Mouse (Mus musculus) lung, postnatal 0 days (tissue): Measurements from ENCODE around the gene C4b. TPM values are rescaled to one million over a fixed set of nuclear protein-coding genes. Genes with fewer than 3 reads are reported as not detected.
A peak's percentile ranks its signal among the peaks of the same experiment; 100 is the strongest.
"Not testable (repeated sequence)": the region's sequence is repeated elsewhere in the genome, so short reads cannot be mapped to it uniquely, and the experiment has no call there.

Source experiments
- ATAC-seq: fragments of 200-750 bp; cut with Nextera tagmentation; 2 replicates; pipeline ENCODE4 v1.8.0; 2017; ENCODE audit warnings: moderate library complexity
- DNase-seq: peaks from one replicate; pipeline ENCODE4 v3.0.0-alpha.2; 2016; ENCODE audit warnings: low spot score
- H3K27ac ChIP-seq: fragments of 300-500 bp; sonication (generic); 2 replicates; pipeline ENCODE4 v1.5.1; 2014; ENCODE audit warnings: antibody characterized with exemption, mild to moderate bottlenecking, low read length, mixed read lengths
- H3K27me3 ChIP-seq: fragments of 300-500 bp; sonication (generic); replicated peaks from 2 replicates; pipeline ENCODE4 v1.6.1; 2014; ENCODE audit warnings: low read length, mixed read lengths; ENCODE audit not compliant: insufficient read depth
- H3K36me3 ChIP-seq: fragments of 300-500 bp; sonication (generic); 2 replicates; pipeline ENCODE4 v1.6.1; 2014; ENCODE audit warnings: low read length, mixed read lengths; ENCODE audit not compliant: insufficient read depth
- H3K4me1 ChIP-seq: fragments of 300-500 bp; sonication (generic); 2 replicates; pipeline ENCODE4 v1.6.1; 2014; ENCODE audit warnings: antibody characterized with exemption, low read depth, low read length, mixed read lengths; ENCODE audit not compliant: insufficient read depth
- H3K4me2 ChIP-seq: fragments of 300-500 bp; sonication (generic); replicated peaks from 2 replicates; pipeline ENCODE4 v1.6.1; 2014; ENCODE audit warnings: low read depth, mild to moderate bottlenecking, low read length, moderate library complexity, mixed read lengths
- H3K4me3 ChIP-seq: fragments of 300-500 bp; sonication (generic); 2 replicates; pipeline ENCODE4 v1.5.1; 2014; ENCODE audit warnings: low read depth, low read length
- H3K9ac ChIP-seq: fragments of 300-500 bp; sonication (generic); replicated peaks from 2 replicates; pipeline ENCODE4 v1.6.1; 2014; ENCODE audit warnings: low read depth, mild to moderate bottlenecking
- H3K9me3 ChIP-seq: fragments of 300-500 bp; sonication (generic); 2 replicates; pipeline ENCODE4 v1.6.1; 2016; ENCODE audit warnings: low read length, mixed read lengths
- CTCF ChIP-seq: IDR thresholded peaks from 2 replicates; pipeline ENCODE4 v1.5.1; 2016; ENCODE audit warnings: antibody characterized with exemption, mild to moderate bottlenecking
- EP300 ChIP-seq: IDR thresholded peaks from 2 replicates; pipeline ENCODE4 v1.6.1; 2016; ENCODE audit warnings: antibody characterized with exemption, mild to moderate bottlenecking, control low read depth
- WGBS: fragments of 180-500 bp; shearing (Covaris S2); extraction: QIAGEN DNeasy Blood & Tissue Kit; methylation state at CpG from one replicate; pipeline ENCODE4 v1.1.7; 2014; 5-methylcytosine and 5-hydroxymethylcytosine counted together
- polyA plus RNA-seq: library from polyadenylated mRNA; unstranded; fragments of >200 nt; fragmentation: Nextera tagmentation; extraction: Ambion mirVana; gene quantifications from 2 replicates; pipeline ENCODE4 v1.2.1, GENCODE M21; 2015

C4b gene
- polyA plus RNA-seq, 1 experiment from 2014 or later = 6.5 TPM

DNA sequence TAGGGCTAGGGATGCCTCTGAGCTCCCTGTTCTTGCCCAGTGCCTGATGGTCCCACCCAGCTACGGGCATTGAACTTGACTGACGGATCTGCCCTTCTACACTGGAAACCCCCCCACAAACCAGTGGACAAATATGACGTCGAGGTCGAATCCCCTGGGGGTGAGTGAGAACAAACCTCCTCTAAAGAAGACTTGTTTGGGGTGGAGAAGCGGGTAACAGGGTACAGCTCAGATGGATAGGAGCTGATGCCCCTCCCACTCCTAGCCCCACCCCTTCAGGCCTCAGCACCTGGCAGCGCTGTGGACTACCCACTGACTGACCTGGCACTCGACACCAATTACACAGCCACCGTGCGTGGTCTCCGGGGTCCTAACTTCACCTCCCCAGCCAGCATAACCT is 26.3 kb downstream of the C4b start:
- WGBS = 81% methylated on average over 11 of the region's 11 CpGs
- DNase-seq (no peak), ATAC-seq (no peak)
- TF ChIP-seq CTCF = no peak
- TF ChIP-seq EP300 = no peak
- H3K9me3 ChIP-seq = no peaks in the 10 kb centered on the region
- H3K4me2 ChIP-seq = no peak overlapping the region
- no peaks in the 10 kb centered on the region for H3K36me3 ChIP-seq
- no peaks in the 10 kb centered on the region for H3K4me1 ChIP-seq
- no peak overlapping the region for H3K27ac ChIP-seq
- no peak overlapping the region for H3K4me3 ChIP-seq
- no peak overlapping the region for H3K9ac ChIP-seq
- H3K27me3 ChIP-seq = no peaks in the 10 kb centered on the region

DNA sequence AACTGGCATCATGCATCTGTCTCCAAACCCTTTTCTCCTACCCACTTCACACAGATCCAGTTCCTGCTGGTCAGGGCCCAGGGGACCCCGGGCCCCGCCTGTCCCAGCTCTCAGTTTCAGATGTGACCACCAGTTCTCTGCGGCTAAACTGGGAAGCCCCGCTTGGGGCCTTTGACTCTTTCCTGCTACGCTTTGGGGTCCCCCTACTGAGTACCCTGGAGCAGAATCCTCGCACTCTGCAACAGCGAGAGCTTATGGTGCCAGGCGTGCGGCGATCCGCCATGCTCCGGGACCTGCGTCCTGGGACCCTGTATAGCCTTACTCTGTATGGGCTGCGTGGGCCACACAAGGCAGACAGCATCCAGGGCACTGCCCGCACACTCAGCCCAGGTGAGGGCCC is 27.4 kb downstream of the C4b start:
- Histone ChIP-seq H3K27me3 (no peaks in the 10 kb centered on the region), H3K36me3 (no peaks in the 10 kb centered on the region), H3K4me3 (no peak overlapping the region), H3K9me3 (no peaks in the 10 kb centered on the region), H3K9ac (no peak overlapping the region), H3K4me1 (no peaks in the 10 kb centered on the region), H3K27ac (no peak overlapping the region), H3K4me2 (no peak overlapping the region)
- no peak for DNase-seq
- no peak for TF ChIP-seq CTCF
- TF ChIP-seq EP300 = no peak
- 88% methylated on average over 15 of the region's 15 CpGs for WGBS
- no peak for ATAC-seq

GRCm38 (mm10) chr17:34715451-34715850 is 28.2 kb downstream of the C4b start:
- not testable (repeated sequence) for H3K36me3 ChIP-seq, H3K9me3 ChIP-seq, H3K4me1 ChIP-seq, DNase-seq, H3K4me2 ChIP-seq, ATAC-seq, H3K27me3 ChIP-seq, H3K9ac ChIP-seq, H3K27ac ChIP-seq, H3K4me3 ChIP-seq
- 84% methylated on average over 6 of the region's 7 CpGs for WGBS

- not testable (repeated sequence) for H3K36me3 ChIP-seq, ATAC-seq, H3K4me3 ChIP-seq, H3K4me2 ChIP-seq, H3K27ac ChIP-seq, H3K9ac ChIP-seq, H3K4me1 ChIP-seq, DNase-seq, H3K9me3 ChIP-seq, H3K27me3 ChIP-seq
- WGBS = 78% methylated on average over 5 of the region's 5 CpGs
These were observed 28.7 kb downstream of the C4b start for GRCm38 (mm10) chr17:34714908-34715445.

DNA sequence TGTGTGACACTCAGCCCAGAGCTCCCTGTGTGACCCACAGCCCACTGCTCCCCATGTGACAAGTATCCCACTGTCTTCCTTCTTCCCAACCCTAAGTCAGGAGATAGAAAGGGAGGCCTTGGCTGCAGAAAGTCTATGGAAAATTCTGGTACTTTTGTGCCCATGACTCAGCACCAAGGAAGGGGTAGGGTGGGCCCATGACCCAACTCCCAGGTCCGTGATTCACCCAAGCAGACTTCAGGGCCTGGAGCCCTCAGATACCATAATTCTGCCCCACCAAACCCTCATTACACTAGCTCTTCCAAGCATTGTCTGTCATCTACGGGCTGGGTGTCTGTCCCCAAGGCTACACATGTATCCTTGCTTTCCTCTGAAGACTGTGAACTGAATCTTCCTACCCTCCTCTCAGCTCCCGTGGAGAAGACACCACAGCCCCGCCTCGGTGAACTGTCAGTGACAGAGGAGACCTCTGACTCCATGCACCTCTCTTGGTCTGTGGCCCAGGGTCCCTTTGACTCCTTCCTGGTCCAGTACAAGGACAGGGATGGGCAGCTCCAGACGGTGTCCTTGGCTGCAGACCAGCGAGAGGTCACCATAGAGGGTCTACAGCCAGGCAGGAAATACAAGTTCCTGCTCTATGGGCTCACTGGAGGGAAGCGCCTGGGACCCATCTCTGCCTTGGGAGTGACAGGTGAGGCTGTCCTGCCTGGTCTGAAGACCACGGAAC is 29.3 kb downstream of the C4b start:
- H3K4me2 ChIP-seq, ATAC-seq, H3K4me1 ChIP-seq, H3K9ac ChIP-seq, H3K4me3 ChIP-seq, DNase-seq, H3K9me3 ChIP-seq, H3K36me3 ChIP-seq, H3K27me3 ChIP-seq, H3K27ac ChIP-seq: not testable (repeated sequence)
- WGBS = 68% methylated on average over 9 of the region's 9 CpGs

DNA sequence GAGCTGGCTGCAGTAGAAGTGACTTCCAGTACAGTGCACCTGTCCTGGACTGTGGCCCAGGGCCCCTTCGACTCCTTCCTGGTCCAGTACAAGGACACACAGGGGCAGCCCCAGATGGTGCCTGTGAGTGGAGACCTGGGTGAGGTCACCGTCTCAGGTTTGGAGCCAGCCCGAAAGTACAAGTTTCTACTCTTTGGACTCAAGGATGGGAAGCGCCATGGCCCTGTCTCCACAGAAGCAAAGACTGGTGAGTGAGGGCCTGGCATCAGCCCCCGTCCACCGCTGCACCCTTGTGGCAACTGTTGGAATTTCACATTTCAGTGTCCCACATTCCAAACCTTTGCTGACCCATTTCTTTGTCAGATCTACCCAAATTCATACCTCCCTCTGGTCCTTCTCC is 30.7 kb downstream of the C4b start:
- no peaks in the 10 kb centered on the region for H3K36me3 ChIP-seq

GRCm38 (mm10) chr17:34706476-34706875 is 37.2 kb downstream of the C4b start:
- not testable (repeated sequence) for H3K9me3 ChIP-seq, H3K4me1 ChIP-seq, H3K4me3 ChIP-seq, ATAC-seq, H3K9ac ChIP-seq, H3K27ac ChIP-seq, H3K4me2 ChIP-seq, DNase-seq, H3K36me3 ChIP-seq, H3K27me3 ChIP-seq
- WGBS = 81% methylated on average over 2 of the region's 2 CpGs

More for the DNA sequence above, 30.7 kb downstream of the C4b start:
- Histone ChIP-seq H3K4me1 (no peaks in the 10 kb centered on the region), H3K9ac (no peak overlapping the region), H3K27ac (no peak overlapping the region), H3K27me3 (no peaks in the 10 kb centered on the region), H3K4me3 (no peak overlapping the region), H3K4me2 (no peak overlapping the region), H3K9me3 (no peaks in the 10 kb centered on the region)
- no peak for TF ChIP-seq EP300
- TF ChIP-seq CTCF = peak; percentile 81
- ATAC-seq (peak; percentile 54), DNase-seq (peak; percentile 62)
- 33% methylated on average over 6 of the region's 6 CpGs for WGBS
